Mouse (Mus musculus) CD4-positive, CD25-positive, alpha-beta regulatory T cell, adult 4 months (primary cell): ENCODE results near the gene Dctn5. TPM values are rescaled to one million over a fixed set of nuclear protein-coding genes. Genes with fewer than 3 reads are reported as not detected.

ENCODE experiments used
- ATAC-seq: one replicate; pipeline ENCODE4 v1.8.0; 2017
- polyA plus RNA-seq, 2 experiments: library from polyadenylated mRNA; unstranded; fragments of 100-300 nt; shearing (Covaris generic); gene quantifications; one replicate each; pipeline ENCODE4 v1.2.1; 2017

Gene Dctn5
- polyA plus RNA-seq, 2 experiments from 2014 or later, result 97.3 to 118 TPM

GRCm38 (mm10) chr7:122163766-122164165 lies 30.9 kb downstream of the Dctn5 start:
- no peak for ATAC-seq

- ATAC-seq, result no peak
Measured at GRCm38 (mm10) chr7:122167203-122167602, 34.4 kb downstream of the Dctn5 start.

- ATAC-seq, result no peak
Measured at GRCm38 (mm10) chr7:122170705-122171104, 37.9 kb downstream of the Dctn5 start.

GRCm38 (mm10) chr7:122171613-122172012 lies 38.8 kb downstream of the Dctn5 start:
- no peak for ATAC-seq

- ATAC-seq, result no peak
Measured at GRCm38 (mm10) chr7:122180720-122181119, 47.9 kb downstream of the Dctn5 start.

- ATAC-seq, result no peak
Measured at GRCm38 (mm10) chr7:122184569-122184968, 51.7 kb downstream of the Dctn5 start.

GRCm38 (mm10) chr7:122186043-122186442 lies 53.2 kb downstream of the Dctn5 start, which contains the start of gene Ern2:
Gene Ern2, minus strand, starts transcription at chr7:122186207.
- no peak for ATAC-seq

GRCm38 (mm10) chr7:122189484-122189883 lies 56.6 kb downstream of the Dctn5 start:
- peak; percentile 57 for ATAC-seq

- no peak for ATAC-seq
Measured at GRCm38 (mm10) chr7:122191097-122191496, 58.3 kb downstream of the Dctn5 start.

GRCm38 (mm10) chr7:122193919-122194318 lies 61.1 kb downstream of the Dctn5 start:
- ATAC-seq, result no peak

- no peak for ATAC-seq
Measured at GRCm38 (mm10) chr7:122196771-122197170, 63.9 kb downstream of the Dctn5 start.

GRCm38 (mm10) chr7:122197306-122197705 lies 64.5 kb downstream of the Dctn5 start:
- peak; percentile 60 for ATAC-seq

Other genes with a start within 250 kb of the Dctn5 start
- 10 to 100 TPM in 1 of 2 experiments, 1 to 10 TPM in 1; 7.4 to 14.7 TPM for gene Cog7, start 151.3 kb upstream of the Dctn5 start, polyA plus RNA-seq
- 1 to 10 TPM; 1.1 to 1.8 TPM for gene Gga2, start 111.8 kb upstream of the Dctn5 start, polyA plus RNA-seq
- gene Ubfd1, start 65.9 kb upstream of the Dctn5 start, polyA plus RNA-seq, result 10 to 100 TPM; 10.2 to 10.4 TPM
- 1 to 10 TPM; 6.6 to 7.5 TPM for gene Ears2, start 65.8 kb upstream of the Dctn5 start, polyA plus RNA-seq
- gene Ndufab1, start 31.2 kb upstream of the Dctn5 start, polyA plus RNA-seq, result 100 to 1,000 TPM; 117 to 166 TPM
- gene Palb2, start 56 bp upstream of the Dctn5 start, polyA plus RNA-seq, result 10 to 100 TPM in 1 of 2 experiments, 1 to 10 TPM in 1; 10.0 to 12.7 TPM
- gene Plk1, start 26.4 kb downstream of the Dctn5 start, polyA plus RNA-seq, result 10 to 100 TPM in 1 of 2 experiments, 1 to 10 TPM in 1; 5.3 to 17.9 TPM
- under 1 TPM in 1 of 2 experiments, not detected in 1; 0.11 TPM for gene Ern2, start 53.2 kb downstream of the Dctn5 start, polyA plus RNA-seq
- not detected for gene Chp2, start 86.5 kb downstream of the Dctn5 start, polyA plus RNA-seq
- 10 to 100 TPM; 64.4 to 70.8 TPM for gene Prkcb, start 155.7 kb downstream of the Dctn5 start, polyA plus RNA-seq